Mouse (Mus musculus) spleen, embryonic (tissue): ENCODE results near the gene Serpinb13.
"Not testable (repeated sequence)": the region's sequence is repeated elsewhere in the genome, so short reads cannot be mapped to it uniquely, and the experiment has no call there.

Experiments used
- CTCF ChIA-PET: fragments of 350-600 bp; sonication (Branson Sonifier 250); formaldehyde crosslinking; loops from one replicate; lab custom pipeline; 2022; lab: Charles Lee

Serpinb13 gene

DNA sequence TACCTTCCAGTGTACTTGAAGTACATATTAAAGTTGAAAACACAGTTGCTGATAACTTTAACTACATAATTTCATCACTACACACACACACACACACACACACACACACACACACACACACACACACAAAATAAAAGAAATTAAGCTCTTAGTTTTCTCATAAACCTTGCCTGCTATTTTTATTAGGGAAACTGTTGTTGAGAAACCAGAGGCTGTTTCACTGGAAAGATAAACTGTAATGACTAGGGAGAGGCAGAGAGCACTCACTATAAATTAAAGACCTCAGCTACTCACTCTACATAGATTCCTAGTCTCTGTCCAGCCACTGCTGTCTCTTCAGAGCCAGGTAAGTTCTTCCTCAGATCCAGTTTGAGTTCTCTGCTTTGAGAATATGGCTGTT lies at the start of gene Serpinb13:
TSS of gene Serpinb13 (plus strand) at position 301 of the 400 bp plus-strand sequence.
- CTCF ChIA-PET: no interaction called here

DNA sequence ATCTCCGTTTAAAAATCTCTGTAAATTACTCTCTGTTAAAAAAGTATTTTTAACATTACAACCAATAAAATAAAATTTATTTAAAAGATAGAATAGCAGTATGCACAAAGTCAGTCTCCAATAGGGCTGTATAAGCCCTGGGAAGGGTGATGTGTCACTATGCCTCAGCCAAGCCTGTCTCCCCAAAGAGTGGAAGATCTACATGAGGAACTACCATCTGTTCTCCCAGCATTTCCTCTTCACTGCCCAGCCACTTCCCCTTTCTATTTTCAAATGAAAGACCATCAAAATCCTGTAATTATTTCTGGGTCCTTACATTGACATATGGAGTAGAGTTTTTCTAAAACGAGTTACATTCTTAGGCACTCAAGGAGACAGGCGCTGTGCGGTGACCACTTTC lies 48.8 kb upstream of the Serpinb13 start:
- CTCF ChIA-PET: no interaction called here

- CTCF ChIA-PET: no interaction called here
Observed at GRCm38 (mm10) chr1:106933658-106934057, 47.1 kb upstream of the Serpinb13 start.

DNA sequence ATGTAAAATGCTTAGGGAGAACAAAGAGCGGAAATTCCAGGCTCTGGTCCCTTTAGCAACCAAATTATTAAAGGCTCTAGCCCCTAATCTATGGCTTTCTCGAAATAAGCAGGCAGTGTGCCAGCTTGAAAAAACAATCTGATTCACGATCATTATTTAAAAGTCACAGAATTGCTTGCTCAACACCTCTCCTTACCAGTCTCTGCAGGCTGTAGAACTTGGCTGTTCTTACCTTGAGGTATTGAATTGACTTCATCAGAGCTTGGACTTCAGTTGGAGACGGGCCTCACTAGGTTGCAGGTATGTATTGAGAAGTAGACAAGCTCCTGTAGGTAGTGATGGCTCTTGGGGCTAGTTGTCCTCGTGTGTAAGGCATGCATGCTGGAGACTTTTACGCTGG lies 46.5 kb upstream of the Serpinb13 start, which contains the start of gene Serpinb12:
TSS of gene Serpinb12 (plus strand) at position 185 of the 400 bp plus-strand sequence.
- CTCF ChIA-PET: no interaction called here

GRCm38 (mm10) chr1:106947217-106947616 lies 33.6 kb upstream of the Serpinb13 start:
- CTCF ChIA-PET: no interaction called here

DNA sequence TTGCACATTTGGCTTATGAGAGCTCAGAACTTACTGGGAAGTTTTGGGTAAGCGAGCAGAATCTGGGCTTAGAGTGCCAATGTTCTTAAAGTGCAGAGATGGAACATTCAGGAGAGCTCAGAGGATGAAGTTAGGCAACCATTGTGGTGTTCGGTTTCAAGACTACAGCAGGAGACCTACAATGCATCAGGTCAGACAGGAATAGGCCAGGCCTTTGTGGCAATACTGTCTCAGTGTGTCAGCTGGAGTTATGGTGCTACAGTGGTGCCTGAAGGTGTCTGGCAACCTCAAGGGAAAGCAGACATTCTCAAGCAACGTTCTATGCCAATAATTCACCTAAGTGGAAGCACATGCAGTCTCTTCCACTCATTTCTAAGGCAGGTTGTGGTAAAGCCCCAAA lies 20.8 kb upstream of the Serpinb13 start:
- CTCF ChIA-PET: no interaction called here

GRCm38 (mm10) chr1:106961023-106961422 lies 19.8 kb upstream of the Serpinb13 start:
- CTCF ChIA-PET: no interaction called here

- CTCF ChIA-PET: no interaction called here
Observed at GRCm38 (mm10) chr1:106983092-106983491, 2.3 kb downstream of the Serpinb13 start.

DNA sequence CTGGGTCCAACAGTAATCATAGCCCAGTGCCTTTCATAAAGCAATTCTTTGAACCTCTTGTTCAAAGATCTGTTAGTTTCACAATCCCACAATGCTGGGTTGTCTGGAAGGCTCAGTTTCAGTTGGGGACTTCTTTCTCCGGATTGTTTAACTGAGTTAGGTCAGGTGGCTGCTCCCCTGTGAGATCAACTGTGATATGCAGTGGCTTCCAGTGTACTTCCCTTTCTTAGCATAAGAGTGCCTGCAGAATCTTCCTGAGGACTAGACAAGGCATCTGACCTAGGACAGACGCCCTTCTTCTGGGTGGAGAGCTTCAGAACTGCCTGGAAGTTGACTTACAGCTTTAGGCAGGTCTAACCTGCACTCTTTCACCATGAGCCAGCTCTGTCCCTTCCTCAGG lies 3.1 kb downstream of the Serpinb13 start:
- CTCF ChIA-PET: no interaction called here

- CTCF ChIA-PET: no interaction called here
Observed at GRCm38 (mm10) chr1:107000424-107000823, 19.6 kb downstream of the Serpinb13 start.

DNA sequence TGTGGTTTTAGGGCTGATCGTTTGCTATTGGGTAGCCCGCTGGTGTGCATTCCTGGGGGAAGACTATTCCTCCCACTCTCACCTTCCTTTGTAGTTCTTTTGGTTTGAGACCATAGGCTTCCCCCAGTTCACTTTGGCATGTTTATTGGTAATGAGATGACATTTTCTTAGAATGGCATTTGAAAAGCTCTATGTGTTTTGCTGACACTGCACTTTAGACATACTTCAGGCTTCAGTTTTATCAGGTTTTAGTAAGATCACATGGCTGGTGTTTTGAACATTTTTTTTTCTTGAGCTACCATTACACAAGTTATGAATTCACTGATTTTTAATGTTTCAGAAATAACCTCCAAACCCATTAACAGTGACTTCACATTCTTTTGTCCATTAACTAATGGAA lies 21.0 kb downstream of the Serpinb13 start:
- CTCF ChIA-PET: no interaction called here

GRCm38 (mm10) chr1:107006316-107006715 lies 25.5 kb downstream of the Serpinb13 start:
- CTCF ChIA-PET: no interaction called here

DNA sequence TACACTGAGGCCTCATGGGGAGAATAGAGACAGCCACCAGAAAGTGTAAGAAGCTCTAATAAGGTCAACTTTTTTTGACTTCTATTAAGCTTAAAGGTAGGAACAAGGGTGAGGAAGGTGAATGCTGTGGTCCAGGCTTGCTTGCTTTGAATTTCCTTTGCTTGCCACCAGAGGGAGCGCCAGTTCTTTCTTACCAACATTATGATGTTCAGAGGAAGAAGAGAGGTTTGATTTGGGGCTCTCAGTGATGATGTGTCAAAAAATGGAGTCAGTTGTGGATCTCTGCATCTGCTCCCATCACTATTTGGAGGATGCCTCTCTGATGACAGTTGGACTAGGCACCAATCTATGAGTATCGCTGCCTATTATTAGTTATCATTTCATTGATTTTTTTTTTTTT lies 33.7 kb downstream of the Serpinb13 start:
- CTCF ChIA-PET: no interaction called here

- CTCF ChIA-PET: no interaction called here
Observed at GRCm38 (mm10) chr1:107015210-107015609, 34.4 kb downstream of the Serpinb13 start.

- CTCF ChIA-PET: no interaction called here
Observed at GRCm38 (mm10) chr1:107025886-107026285, 45.1 kb downstream of the Serpinb13 start.

- CTCF ChIA-PET: not testable (repeated sequence)
Observed at GRCm38 (mm10) chr1:107034236-107034635, 53.5 kb downstream of the Serpinb13 start.
